Comparison of ENCODE assay signal across 7 mouse cellular contexts in the genomic region with DNA sequence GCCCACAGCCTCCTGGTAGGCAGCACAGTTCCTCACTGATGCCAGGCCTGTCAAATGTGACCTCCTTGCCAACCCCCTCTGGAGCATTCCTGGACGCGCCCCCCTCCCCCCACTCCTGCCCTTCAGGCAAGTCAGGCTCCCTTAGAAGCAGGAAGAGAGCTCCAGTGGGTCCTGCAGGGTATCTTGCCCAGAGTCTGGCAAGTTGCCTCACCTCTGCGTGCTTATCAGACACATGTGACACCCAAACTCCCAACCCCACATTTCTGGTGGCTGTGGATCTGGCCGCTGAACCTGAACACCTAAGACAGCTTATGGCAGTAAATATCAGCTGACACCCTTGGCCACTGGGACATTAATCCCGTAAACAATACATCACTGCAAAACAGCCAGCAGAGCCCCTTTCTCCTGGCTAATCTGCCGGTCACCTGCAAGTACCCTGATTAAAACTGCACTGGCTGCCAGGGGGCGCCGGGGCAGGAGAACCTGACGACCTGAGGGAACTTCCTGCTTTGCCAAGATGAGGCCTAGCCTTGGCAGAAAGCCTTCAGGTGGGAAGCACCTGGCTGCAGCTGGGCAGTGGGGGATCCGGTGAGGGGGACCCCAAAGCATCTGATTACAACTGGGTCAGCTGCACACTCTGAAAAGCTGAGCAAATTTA. TPM values are rescaled to one million over a fixed set of nuclear protein-coding genes. Genes with fewer than 3 reads are reported as not detected.
DNase-seq lines count a peak whose midpoint lies in the region; ATAC-seq lines count a peak whose summit lies in the region.

No protein-coding gene starts in this region.

- no peak overlapping the region; the same call in 1 of the 2 replicates for H3K4me2 ChIP-seq in hindbrain, embryonic 15.5 days
- peak overlapping the region; percentile 34; the same call in 1 of the 2 replicates for H3K4me2 ChIP-seq in liver, embryonic 13.5 days
- H3K4me2 ChIP-seq in stomach, embryonic 15.5 days, result peak overlapping the region; percentile 27; the same call in 1 of the 2 replicates

- no peaks in the 10 kb centered on the region for H3K9me3 ChIP-seq in erythroblast, embryonic 14.5 days (ENCODE audit: control insufficient read depth, low read length)
- H3K9me3 ChIP-seq in hindbrain, embryonic 15.5 days, result no peaks in the 10 kb centered on the region
- no peaks in the 10 kb centered on the region for H3K9me3 ChIP-seq in liver, embryonic 13.5 days (replicated peaks)
- no peaks in the 10 kb centered on the region for H3K9me3 ChIP-seq in stomach, embryonic 15.5 days

- peak; percentile 54 for DNase-seq in ovary, postnatal 36 days (ENCODE audit: low spot score)
- no peak for DNase-seq in ovary, postnatal 10 days (ENCODE audit: low spot score)
- DNase-seq in liver, embryonic 13.5 days, result peak; percentile 42
- no peak for DNase-seq in gastrocnemius, postnatal 25 days

- H3K36me3 ChIP-seq in erythroblast, embryonic 14.5 days (ENCODE audit: control insufficient read depth), result no peaks in the 10 kb centered on the region
- no peaks in the 10 kb centered on the region for H3K36me3 ChIP-seq in hindbrain, embryonic 15.5 days
- no peaks in the 10 kb centered on the region for H3K36me3 ChIP-seq in liver, embryonic 13.5 days
- no peaks in the 10 kb centered on the region for H3K36me3 ChIP-seq in stomach, embryonic 15.5 days

- peak overlapping the region; percentile 76 for H3K27ac ChIP-seq in hindbrain, embryonic 15.5 days (replicated peaks)
- peak overlapping the region; percentile 27 for H3K27ac ChIP-seq in liver, embryonic 13.5 days
- peak overlapping the region; percentile 79 for H3K27ac ChIP-seq in stomach, embryonic 15.5 days

- H3K4me1 ChIP-seq in erythroblast, embryonic 14.5 days (ENCODE audit: control insufficient read depth), result peaks cover 59% of the 10 kb centered on the region
- peaks cover 72% of the 10 kb centered on the region for H3K4me1 ChIP-seq in hindbrain, embryonic 15.5 days (replicated peaks)
- peaks cover 62% of the 10 kb centered on the region for H3K4me1 ChIP-seq in liver, embryonic 13.5 days (replicated peaks)
- peaks cover 55% of the 10 kb centered on the region for H3K4me1 ChIP-seq in stomach, embryonic 15.5 days

- no peak for ATAC-seq in hindbrain, embryonic 15.5 days (ENCODE audit: low FRiP score, low read depth)
- peak; percentile 67 for ATAC-seq in liver, embryonic 13.5 days (ENCODE audit: low read depth)
- no peak for ATAC-seq in stomach, embryonic 15.5 days (ENCODE audit: insufficient read depth, low FRiP score, low read depth)

- peak overlapping the region; percentile 14 for H3K4me3 ChIP-seq in erythroblast, embryonic 14.5 days (replicated peaks)
- no peak overlapping the region for H3K4me3 ChIP-seq in hindbrain, embryonic 15.5 days
- no peak overlapping the region for H3K4me3 ChIP-seq in liver, embryonic 13.5 days (replicated peaks)
- no peak overlapping the region for H3K4me3 ChIP-seq in stomach, embryonic 15.5 days (replicated peaks)

- H3K9ac ChIP-seq in hindbrain, embryonic 15.5 days, result peak overlapping the region; percentile 23; the same call in 1 of the 2 replicates
- peak overlapping the region; percentile 49 for H3K9ac ChIP-seq in liver, embryonic 13.5 days
- H3K9ac ChIP-seq in stomach, embryonic 15.5 days, result no peak overlapping the region

- H3K27me3 ChIP-seq in erythroblast, embryonic 14.5 days (ENCODE audit: control insufficient read depth), result peaks cover 37% of the 10 kb centered on the region
- no peaks in the 10 kb centered on the region for H3K27me3 ChIP-seq in hindbrain, embryonic 15.5 days
- peaks cover 14% of the 10 kb centered on the region; the same call in 1 of the 2 replicates for H3K27me3 ChIP-seq in liver, embryonic 13.5 days
- no peaks in the 10 kb centered on the region for H3K27me3 ChIP-seq in stomach, embryonic 15.5 days (replicated peaks)

- WGBS in hindbrain, embryonic 15.5 days, result 11% methylated on average over 10 of the region's 10 CpGs
- WGBS in liver, embryonic 13.5 days (ENCODE audit: insufficient replicate concordance), result 14% methylated on average over 10 of the region's 10 CpGs
- 17% methylated on average over 10 of the region's 10 CpGs for WGBS in stomach, embryonic 15.5 days

RNA-seq across cellular contexts. Expression of a gene that starts 30.7 kb away (rescaled TPM):
- polyA plus RNA-seq in erythroblast, embryonic 14.5 days (2012), result 4.2 and 5.2 TPM in 2 replicates
- 27.8 and 31.9 TPM in 2 replicates for polyA plus RNA-seq in hindbrain, embryonic 15.5 days (2015; fragmentation: Nextera tagmentation; extraction: Ambion mirVana)
- 9.1 and 9.2 TPM in 2 replicates for polyA plus RNA-seq in liver, embryonic 13.5 days (2015; fragmentation: Nextera tagmentation; extraction: Ambion mirVana)
- 20.4 and 20.9 TPM in 2 replicates for polyA plus RNA-seq in stomach, embryonic 15.5 days (2015; fragmentation: Nextera tagmentation; extraction: Ambion mirVana)
- 10 to 100 TPM; 19.1 to 20.6 TPM for total RNA-seq in gastrocnemius, postnatal 25 days (2021)

RNA-seq across cellular contexts. Expression of a gene that starts 40.8 kb away (rescaled TPM):
- 1.5 and 3.1 TPM in 2 replicates for polyA plus RNA-seq in erythroblast, embryonic 14.5 days (2012)
- polyA plus RNA-seq in hindbrain, embryonic 15.5 days (2015; fragmentation: Nextera tagmentation; extraction: Ambion mirVana), result 208 and 221 TPM in 2 replicates
- 29.8 and 32.1 TPM in 2 replicates for polyA plus RNA-seq in liver, embryonic 13.5 days (2015; fragmentation: Nextera tagmentation; extraction: Ambion mirVana)
- 98.2 and 103 TPM in 2 replicates for polyA plus RNA-seq in stomach, embryonic 15.5 days (2015; fragmentation: Nextera tagmentation; extraction: Ambion mirVana)
- total RNA-seq in gastrocnemius, postnatal 25 days (2021), result 10 to 100 TPM; 49.6 to 55.8 TPM

RNA-seq across cellular contexts. Expression of a gene that starts 41.0 kb away (rescaled TPM):
- polyA plus RNA-seq in erythroblast, embryonic 14.5 days (2012), result 0.02 and 0.06 TPM in 2 replicates
- polyA plus RNA-seq in hindbrain, embryonic 15.5 days (2015; fragmentation: Nextera tagmentation; extraction: Ambion mirVana), result 10.2 and 11.3 TPM in 2 replicates
- polyA plus RNA-seq in liver, embryonic 13.5 days (2015; fragmentation: Nextera tagmentation; extraction: Ambion mirVana), result 18.3 and 19.8 TPM in 2 replicates
- 21.9 and 23.8 TPM in 2 replicates for polyA plus RNA-seq in stomach, embryonic 15.5 days (2015; fragmentation: Nextera tagmentation; extraction: Ambion mirVana)
- 1 to 10 TPM; 2.8 TPM for total RNA-seq in gastrocnemius, postnatal 25 days (2021)

Comparison
In these comparisons a context has a peak if more than half of its experiments do, and no peak if none do; other contexts are left out.
1. DNase-seq: peak in ovary, postnatal 36 days (single experiment) and liver, embryonic 13.5 days (single experiment); none in ovary, postnatal 10 days (single experiment) and gastrocnemius, postnatal 25 days (single experiment).
2. H3K27ac ChIP-seq: peak in every context shown above with its lines; median percentile 79 in stomach, embryonic 15.5 days; 76 in hindbrain, embryonic 15.5 days; 27 in liver, embryonic 13.5 days.
3. RNA of a gene that starts 41.0 kb away (polyA plus RNA-seq): 21.9 to 23.8 TPM in stomach, embryonic 15.5 days, 18.3 to 19.8 TPM in liver, embryonic 13.5 days and 10.2 to 11.3 TPM in hindbrain, embryonic 15.5 days; 0.02 to 0.06 TPM in erythroblast, embryonic 14.5 days; every median in the first group is over 10 times any median in the second.